Mouse (Mus musculus) heart, adult 8-10 months (tissue): Measurements from ENCODE around the gene Zyg11a. TPM values are rescaled to one million over a fixed set of nuclear protein-coding genes. Genes with fewer than 3 reads are reported as not detected.
A peak's percentile ranks its signal among the peaks of the same experiment; 100 is the strongest.
"Not testable (repeated sequence)": the region's sequence is repeated elsewhere in the genome, so short reads cannot be mapped to it uniquely, and the experiment has no call there.

Experiments used
- DNase-seq: peaks from one replicate; pipeline ENCODE4 v3.0.0; 2022; ENCODE audit warnings: low spot score
- total RNA-seq, 4 experiments: library from RNA; stranded (reverse); gene quantifications; 2 replicates each; pipeline ENCODE4 v1.2.4; 2022

Gene Zyg11a
- total RNA-seq = under 1 TPM in 2 of 4 experiments, not detected in 2; 0.13 to 0.20 TPM

DNA sequence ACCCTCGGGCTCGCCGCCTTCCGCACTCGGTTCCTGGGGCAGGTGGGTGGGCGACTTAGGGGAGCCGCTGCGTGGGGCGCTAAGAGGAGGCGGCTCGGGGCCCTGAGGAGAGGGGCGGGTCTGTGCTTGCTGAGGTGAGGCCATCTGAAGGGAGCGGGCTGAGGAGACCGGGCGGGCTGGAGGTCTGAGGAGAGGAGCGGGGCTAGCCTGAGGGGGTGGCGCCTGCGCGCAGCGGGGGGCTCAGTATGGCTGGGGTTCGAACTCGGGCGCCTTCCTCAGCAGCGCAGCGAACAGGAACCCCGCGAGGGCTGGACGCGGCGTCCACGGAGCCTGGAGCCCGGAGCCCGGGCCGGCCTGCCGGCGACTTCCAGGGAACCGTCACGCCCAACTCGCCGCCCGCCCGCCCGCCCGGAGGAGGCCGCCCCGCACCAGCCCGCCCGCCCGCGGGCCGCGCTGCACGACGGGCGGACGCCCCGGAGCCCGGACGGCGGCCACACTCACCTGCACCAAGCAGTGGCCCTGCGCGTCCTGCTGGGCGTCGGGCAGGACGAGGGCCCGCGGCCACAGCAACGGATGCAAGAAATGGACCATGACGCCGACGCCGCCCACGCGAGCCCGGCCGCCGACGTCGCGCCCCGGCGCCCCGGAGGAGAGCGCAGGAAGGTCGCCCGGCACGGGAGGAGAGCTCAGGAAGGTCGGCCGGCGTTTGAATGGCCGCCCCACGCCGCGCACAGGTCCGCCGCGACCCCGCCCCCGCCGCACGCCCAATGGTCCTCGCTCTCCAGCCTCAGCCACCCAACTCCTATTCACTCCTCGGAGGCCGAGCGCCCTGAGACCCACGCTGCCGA is at the start of gene Zyg11a:
Gene Zyg11a (minus strand): TSS at position 717 of the 848 bp plus-strand sequence.
- no peak for DNase-seq

DNA sequence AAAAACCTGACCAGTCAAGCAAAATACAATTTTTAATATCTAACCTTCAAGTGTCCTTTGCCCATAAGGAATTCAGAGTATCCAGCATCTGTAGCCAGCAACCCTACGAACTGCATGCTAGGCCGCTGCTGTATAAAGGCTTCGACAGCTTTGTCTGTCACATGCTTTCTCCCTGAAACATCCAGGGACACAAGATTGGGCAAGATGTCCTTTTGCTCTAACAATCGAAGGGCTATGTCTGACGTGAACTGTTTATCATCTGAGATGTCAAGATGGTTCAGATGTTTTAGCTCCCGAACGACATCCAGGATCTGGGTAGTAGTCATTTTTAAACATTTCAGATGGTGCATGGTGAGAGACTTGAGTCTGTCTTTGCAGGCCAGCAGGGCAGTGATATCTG is 47.9 kb upstream of the Zyg11a start:
- no peak for DNase-seq

DNA sequence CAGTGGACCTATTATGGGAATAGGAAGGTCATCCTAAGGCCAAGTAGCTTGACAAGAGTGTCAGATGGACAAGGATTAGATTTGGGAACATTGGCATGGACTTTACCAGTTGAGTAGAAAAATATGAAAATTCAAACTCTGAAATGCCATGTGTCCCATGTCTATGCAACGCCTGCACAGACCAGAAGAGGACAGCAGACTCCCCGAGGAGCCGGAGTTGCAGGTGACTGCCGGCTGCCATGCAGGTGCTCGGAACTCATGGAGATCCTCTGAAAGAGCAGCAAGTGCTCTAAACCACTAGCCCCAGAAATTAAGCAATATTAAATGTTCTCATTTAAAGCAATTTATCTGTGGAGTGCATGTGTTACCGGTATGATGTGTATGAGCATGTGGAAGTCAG is 35.5 kb upstream of the Zyg11a start:
- no peak for DNase-seq

DNA sequence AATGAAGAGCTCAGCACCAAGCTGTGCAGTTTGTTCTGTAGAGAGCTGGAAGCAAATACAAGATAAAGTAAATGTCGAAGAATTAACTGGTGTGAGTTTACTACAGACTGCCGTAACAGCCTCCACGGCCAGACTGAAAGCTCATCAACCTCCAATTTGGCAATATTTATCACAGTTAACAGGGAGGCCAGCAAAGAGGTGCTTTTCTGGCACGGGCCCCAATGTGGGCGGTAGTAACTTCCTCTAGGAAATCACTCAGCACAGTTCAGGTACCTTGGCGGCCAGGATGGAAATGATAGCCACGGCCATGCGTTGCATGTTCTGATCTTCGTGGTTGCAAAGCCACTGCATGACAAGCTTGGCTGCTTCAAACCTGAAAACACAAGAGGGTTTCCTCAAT is 32.7 kb upstream of the Zyg11a start:
- DNase-seq = peak; percentile 3

DNA sequence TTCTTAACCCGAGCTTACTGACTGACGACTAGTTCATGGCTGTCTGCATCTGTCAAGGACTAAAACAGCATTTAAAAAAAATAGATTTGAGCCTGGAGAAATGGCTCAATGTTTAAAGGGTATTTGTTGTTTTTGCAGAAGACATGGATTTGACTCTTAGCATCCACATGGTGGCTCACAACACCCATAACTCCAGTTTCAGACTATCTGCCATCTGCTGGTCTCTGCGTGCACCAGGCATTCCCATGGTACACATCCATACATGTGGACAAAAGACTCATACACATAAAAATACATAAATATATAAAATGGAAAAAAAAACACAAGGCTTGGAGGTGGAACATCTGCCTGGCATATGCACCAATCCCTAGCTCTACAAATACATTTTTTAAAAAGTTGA is 31.5 kb upstream of the Zyg11a start:
- DNase-seq = no peak

DNA sequence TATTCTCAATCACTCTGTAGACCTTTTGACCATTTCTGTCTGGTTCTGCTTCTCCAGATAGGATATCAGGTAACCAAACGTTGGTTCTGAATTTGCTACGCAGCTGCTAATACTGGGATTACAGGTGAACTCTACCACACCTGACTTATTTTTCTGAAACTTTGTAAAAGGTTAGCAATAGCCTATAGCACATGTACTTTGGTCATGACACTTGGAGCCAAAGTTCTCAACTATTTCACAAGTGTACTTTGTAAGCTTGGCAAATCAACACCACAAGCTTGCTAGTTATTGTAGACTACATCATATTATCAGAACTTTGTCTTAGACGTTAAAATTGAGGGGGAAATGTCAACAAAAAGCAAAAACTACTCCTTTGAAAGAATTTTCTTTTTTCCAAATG is 15.8 kb upstream of the Zyg11a start:
- DNase-seq = no peak

DNA sequence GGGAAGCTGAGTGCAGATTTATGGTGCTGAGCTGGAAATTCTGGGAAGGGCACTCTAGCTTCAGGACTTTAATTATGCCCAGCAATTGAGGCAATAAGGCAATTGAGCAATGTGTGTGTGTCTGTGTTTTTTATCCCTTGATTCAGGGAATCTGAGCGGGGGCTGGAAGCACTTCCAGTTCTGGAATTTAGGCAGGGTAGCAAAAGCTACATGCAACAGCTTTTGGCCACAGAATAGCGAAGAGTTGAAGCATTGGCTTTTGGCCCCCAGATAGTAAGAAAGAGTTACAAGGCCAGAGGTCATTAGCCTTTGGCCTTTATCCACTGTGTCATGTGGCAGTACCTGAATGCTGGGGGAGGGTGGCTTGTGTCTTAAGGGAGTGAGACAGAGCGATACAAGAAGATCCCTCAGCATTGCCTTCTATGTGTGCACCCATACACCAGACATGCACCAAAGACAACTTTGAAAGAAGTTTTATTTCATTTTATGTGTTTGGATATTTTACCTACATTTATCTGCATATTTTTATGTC is 7.6 kb upstream of the Zyg11a start:
- no peak for DNase-seq

DNA sequence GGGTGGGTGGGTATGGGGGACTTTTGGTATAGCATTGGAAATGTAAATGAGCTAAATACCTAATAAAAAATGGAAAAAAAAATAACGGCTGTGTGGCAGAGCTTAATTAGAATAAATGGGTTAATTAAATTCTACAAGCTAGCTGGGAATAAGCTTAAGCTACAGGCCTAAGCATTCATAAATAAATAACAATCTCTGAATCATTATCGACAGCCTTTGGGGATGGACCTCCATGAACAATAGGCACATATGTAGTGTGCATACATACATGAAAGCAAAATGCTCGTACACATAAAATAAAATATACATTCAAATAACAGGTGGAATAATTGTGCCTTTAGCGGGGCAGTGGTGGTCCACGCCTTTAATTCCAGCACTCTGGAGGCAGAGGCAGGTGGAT is 4.7 kb upstream of the Zyg11a start:
- DNase-seq = no peak

DNA sequence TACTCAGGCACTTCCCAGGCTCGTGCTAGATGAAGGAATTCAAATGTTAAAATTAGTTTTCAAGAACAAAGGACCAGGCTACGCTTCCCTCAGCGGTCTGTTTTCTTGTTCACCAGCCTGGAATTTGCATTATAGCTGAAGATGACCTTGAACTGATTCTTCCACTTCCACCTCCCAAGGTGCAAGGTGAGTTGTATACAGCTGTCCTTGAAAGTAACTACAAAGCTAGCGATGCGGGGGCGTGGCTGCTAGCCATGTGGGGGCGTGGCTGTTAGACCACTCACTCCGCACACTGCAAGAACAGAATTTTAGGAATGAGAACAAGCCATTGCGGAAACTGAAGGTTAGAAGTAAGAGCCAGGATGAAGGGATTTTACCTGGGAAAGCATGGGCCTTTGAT is 1.2 kb upstream of the Zyg11a start:
- DNase-seq = no peak

DNA sequence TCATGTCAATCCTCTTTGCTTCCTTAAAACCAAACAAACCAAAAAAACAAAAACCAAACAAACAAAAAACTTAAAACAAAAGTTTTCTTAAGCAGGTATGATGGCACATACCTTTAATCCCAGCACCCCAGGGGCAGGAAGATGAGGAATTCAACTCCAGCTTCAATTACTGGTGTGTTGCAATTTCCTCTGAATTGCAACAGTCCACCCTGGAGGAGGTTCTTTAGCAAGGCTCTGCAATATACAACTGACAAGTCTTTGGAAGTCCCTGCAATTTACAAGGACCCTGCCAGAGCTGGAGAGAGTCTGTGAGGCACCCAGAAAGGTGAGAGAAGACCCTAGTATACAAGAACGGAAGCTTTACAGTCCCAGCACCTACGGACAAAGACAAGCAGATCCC is 4.8 kb downstream of the Zyg11a start:
- DNase-seq = no peak

DNA sequence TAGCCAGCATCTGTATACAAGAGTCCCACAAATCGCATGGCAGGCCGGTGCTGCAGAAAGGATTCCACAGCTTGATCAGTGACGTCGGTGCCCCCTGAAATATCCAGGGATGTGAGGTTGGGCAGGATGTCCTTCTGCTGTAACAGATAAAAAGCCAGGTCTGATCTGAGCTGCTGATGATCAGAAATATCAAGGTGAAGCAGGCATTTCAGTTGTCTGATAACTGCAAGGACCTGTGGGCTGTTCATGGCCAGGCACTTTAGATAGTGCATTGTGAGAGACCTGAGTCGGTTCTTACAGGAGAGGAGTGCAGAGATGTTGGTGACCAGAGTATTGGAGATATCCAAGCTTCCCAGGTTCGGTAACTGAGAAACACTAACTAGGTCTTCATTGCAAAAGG is 13.2 kb downstream of the Zyg11a start:
- no peak for DNase-seq

DNA sequence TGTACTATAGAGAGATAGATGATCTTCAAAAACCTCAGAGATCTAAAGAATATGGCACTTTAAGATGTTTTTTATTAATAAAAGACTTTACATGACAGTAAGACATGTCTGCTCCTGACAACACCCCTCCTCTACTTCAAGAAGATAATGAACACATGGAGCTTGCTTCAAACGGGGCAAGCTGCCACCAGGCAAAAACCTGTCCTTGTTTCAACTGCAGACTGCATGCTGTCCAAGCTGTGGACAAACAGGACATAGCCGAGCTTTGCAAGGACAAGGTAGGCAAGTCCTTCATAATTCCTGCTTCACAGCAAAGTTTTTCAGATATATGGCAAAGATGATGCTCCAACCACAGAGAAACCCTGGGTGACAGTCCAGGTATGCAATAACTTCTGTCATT is 18.6 kb downstream of the Zyg11a start:
- no peak for DNase-seq

DNA sequence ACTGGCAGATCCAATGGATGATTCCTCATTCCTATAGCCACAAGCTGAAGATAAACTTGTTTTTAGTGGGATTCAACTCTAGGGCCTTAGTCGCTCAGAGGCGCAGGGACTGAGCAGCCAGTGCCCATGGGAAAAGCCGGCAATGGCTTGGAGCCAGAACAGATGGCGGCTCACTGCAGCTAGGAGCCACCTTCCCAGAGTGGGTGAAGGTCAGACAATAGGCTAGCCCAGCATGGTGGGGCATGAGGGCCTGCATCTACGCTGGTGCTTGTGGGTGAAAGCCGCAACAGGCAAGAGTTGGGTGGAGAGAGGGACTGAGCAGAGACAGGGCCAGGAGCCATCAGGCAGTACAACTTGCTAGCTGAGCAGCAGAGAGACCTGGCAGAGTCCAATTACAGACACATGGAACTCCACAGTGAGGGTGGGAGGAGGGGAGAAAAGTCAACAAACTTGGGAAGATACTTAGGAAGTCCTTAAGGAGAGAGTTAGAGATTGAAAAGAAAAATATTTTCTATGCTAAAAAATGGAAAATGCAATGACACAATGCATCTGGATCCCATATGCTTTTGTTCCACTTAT is 21.5 kb downstream of the Zyg11a start:
- no peak for DNase-seq

DNA sequence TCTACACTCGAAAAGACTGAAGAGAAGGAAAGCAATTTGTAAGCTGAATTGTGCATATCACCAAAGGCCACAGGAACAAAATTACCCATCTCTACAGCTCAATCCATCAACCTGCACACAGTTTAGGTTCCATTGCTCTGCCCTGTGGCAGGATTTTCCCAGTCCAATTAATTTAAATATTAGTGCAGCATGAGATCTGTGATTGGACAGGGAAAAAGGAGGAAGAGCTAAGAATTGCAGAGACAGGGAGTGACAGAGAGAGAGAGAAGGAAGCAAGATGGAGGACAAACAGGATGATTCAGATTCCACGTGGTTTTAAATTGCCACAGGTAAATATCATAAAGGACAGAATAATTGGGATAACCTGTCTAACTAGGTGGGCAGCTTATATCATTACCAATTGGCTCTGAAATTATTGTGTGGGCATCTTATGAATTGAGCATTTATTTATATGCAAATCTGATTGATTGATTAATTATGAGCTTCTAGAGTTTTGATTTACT is 25.0 kb downstream of the Zyg11a start:
- no peak for DNase-seq

DNA sequence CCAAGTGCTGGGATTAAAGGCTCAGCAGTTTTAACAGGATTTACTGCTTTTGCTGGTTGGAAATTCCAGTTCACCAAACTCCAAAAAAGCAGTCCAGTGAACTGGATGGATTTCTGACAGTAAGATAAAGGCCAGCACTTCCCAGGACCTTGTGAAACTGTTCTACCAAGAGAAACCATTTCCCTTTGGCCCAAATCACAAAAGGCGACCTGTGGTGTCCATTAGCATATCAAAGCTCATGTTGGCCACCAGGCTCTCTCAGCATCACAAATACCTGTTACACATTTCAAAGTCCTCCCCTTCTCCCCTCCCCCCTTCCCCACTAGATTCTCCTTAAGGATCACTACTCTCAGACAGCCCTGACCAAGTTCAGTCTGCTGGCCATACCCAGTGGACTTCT is 35.6 kb downstream of the Zyg11a start:
- DNase-seq = no peak

DNA sequence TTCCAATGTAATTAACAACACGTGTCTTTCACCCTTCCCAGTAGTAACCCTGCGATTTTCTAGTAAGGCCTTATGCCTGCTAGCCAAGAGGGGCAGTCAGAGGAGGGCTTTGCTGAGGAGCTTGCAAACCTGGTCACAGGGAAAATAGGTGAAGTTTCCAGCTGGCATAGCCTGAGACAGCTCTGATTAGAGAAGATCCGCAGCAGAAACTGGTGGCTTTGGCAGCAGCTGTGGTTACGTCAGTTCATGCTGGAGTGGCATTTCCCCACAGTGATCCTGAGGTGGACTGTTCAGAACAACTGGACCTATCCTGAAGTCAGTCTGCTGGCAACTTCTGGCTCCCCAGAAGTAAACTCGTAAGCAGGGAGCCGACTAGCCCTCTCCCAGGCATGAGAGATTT is 49.8 kb downstream of the Zyg11a start:
- DNase-seq = no peak

DNA sequence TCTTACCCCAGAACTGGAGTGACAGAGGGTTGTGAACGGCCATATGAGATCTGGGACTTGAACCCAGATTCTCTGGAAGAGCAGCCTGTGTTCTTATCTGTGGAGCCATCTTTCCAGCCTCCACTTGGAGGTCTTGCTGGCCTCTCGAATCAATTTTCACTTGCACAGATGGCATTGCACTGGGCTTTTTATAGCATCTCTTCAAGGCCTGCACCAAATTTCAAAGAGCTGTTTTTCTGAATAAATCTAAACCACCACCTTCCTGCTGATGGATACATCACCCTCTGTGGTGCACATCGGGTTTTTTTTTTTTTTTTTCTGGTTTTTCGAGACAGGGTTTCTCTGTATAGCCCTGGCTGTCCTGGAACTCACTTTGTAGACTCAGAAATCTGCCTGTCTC is 51.0 kb downstream of the Zyg11a start:
- DNase-seq = no peak

DNA sequence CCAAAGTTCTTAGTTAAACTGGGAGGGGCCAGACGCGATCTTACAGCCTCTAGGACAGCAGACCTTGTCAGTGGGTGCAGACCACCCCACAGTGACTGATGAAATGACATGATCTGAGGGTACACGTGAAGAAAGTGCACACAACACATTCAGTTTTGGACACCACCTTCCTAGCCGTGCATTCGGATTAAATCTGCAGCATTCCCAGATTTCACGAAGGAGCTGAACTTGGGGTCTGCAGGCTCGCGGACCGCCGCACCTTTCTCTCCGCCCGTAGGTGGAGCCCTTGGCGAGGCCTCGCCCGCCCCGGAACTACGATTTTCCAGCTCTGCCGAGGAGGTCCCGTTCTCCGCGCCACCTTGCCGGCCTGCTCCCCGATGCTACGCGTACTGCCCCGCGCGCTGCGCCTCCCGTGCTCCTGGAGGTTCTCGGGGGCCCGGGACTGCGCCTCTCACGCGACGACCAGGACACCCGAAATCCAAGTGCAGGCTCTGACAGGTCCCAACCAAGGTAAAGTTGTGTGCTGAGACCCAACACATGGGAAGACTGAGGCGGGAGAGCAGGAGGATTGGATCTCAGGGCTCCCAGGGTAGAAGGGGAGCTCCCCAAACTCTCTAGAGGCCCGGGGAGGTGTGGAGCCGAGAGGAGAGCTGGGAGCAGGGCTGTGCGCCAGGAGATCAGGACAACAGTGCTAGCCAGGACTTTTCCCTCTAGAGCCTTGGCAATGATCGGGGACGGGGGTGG is 52.5 kb downstream of the Zyg11a start, which contains the start of gene Echdc2:
Gene Echdc2 (plus strand): TSS at position 286 of the 744 bp plus-strand sequence.
- DNase-seq = peak; percentile 22

DNA sequence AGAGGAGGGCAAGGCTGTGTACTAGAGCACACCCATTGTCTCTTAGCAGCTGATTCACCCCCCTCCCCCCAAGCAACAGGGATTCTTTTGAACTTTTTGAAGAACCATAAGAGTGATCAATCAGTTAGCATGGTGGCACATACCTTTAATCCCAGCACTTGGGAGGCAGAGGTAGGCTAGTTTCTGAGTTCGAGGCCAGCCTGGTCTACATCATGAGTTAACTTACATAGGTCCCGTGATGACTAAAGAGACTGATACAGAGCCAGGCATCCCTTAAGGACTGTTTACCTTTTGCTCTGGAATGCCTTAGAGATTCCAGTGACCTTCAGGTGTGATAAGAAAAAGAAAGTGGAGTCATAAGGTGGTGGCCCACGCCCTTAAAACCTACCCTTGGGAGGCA is 54.6 kb downstream of the Zyg11a start:
- no peak for DNase-seq

DNA sequence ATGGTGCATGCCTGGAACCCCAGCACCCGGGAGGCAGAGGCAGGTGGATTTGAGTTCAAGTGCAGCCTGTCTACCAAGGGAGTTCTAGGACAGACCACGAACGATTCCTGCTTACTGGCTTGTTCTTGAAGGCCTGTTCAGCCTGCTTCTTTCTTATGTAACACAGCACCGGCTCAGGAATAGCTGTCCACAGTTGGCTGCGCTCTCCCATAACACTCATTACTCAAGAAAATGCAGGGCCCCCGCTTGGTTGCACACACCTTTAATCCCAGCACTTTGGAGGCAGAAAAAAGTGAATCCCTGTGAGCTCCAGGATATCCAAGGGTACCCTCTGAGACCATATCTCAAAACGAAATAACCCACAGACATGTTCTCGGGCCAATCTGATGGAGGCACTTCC is 55.9 kb downstream of the Zyg11a start:
- DNase-seq = no peak

DNA sequence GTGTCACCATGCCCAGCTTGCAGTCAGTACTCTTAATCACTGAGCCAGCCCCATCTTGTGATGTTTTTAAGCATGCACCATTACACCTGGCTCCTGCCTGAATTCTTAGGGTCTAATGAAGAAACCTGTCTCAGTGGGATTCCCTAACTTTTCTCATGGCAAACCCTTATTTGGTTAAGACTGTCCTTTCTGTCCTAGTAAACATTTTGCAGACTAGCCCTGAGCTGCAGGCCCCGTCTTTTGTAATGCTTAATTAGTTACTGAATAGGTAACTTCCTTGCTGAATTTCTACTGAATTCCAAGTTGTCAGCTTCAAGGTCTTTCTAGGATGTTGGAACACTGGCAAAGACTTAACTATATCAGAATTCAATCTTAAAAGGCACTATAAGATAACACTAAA is 62.7 kb downstream of the Zyg11a start:
- DNase-seq = not testable (repeated sequence)

DNA sequence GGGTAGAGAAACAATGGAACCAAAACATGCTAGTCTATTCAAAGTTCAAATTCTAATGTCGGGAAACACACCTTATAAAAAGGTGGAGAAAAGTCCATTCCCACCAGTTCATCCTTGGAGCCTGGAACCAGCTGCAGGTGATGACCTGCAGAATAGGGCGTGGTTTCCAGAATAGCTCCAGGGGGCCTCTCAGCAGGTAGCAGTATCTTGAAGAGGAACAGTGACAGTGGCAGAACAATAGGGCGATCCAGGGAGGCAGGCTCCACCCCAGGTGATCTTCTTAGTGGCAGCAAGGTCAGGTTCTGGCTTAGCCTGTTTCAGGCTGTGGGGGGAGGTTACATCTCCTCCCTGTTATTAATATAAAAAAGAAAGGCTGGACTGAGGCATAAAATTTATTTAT is 72.3 kb downstream of the Zyg11a start:
- DNase-seq = not testable (repeated sequence)
